Mouse (Mus musculus): Measurements from ENCODE around the gene Zap70. TPM values are rescaled to one million over a fixed set of nuclear protein-coding genes. Genes with fewer than 3 reads are reported as not detected.

Zap70 gene
- polyA plus RNA-seq, 1 experiment from 2014 or later: 2.4 TPM

DNA sequence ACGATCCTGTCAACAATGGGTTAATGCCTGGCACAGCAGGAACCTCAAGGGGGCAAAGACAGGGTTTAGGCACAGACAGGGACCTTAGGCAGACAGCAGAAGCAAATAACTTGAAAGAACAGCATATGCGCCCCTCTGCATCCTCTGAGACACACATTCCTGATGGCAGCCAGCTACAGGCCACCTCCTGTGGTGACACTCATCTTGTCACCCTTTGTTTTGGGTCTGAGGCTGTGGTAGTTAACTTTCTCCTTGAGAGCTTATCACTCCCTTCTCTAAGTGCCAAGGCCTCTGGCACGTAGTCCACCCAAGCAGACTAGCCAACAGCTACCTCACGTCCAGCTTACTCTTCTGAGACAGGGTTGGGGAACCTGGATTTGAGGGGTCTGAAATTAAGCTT lies 15.9 kb upstream of the Zap70 start:
- 31% methylated on average over 4 of the region's 4 CpGs for WGBS
- H3K27ac ChIP-seq (ENCODE audit: low read depth, low read length): no peak overlapping the region
- ATAC-seq: no peak

DNA sequence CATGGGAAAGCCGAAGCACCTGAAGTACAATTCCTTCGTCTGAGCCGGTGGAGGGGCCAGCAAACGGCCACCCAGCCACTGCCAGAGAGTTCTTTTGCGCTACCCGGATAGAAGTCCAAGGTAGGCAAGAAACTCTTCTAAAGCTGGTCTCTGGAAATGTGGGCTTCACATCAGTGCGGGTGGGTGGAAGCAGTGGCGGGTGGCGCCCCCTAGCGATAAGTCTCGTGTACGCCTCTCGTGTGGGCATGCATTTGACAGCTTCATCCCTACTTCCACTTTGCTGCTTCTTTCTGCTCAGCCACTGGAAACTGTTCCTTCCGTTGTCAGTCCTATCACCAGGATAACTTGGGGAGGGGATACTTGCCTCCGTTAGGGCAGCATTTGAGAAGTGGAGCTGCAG lies 15.1 kb upstream of the Zap70 start:
- Histone ChIP-seq H3K4me1 (ENCODE audit: control insufficient read depth, insufficient read depth, low read depth, low read length) (peaks cover 10% of the 10 kb centered on the region), H3K27ac (ENCODE audit: low read depth, low read length) (no peak overlapping the region), H3K9me3 (ENCODE audit: control insufficient read depth, low read length) (no peaks in the 10 kb centered on the region), H3K4me3 (ENCODE audit: low read length) (no peak overlapping the region), H3K27me3 (replicated peaks; ENCODE audit: control insufficient read depth, insufficient read depth, low read length) (no peaks in the 10 kb centered on the region), H3K36me3 (ENCODE audit: control insufficient read depth, insufficient read depth, low read length) (no peaks in the 10 kb centered on the region), H3K9ac (ENCODE audit: low read depth, low read length) (no peak overlapping the region), H3K4me2 (ENCODE audit: low read length) (no peak overlapping the region)
- WGBS: 43% methylated on average over 15 of the region's 15 CpGs
- ATAC-seq: no peak

More for the DNA sequence above, 15.9 kb upstream of the Zap70 start:
- Histone ChIP-seq H3K27me3 (replicated peaks; ENCODE audit: control insufficient read depth, insufficient read depth, low read length) (no peaks in the 10 kb centered on the region), H3K4me3 (ENCODE audit: low read length) (no peak overlapping the region), H3K4me1 (ENCODE audit: control insufficient read depth, insufficient read depth, low read depth, low read length) (peaks cover 10% of the 10 kb centered on the region), H3K36me3 (ENCODE audit: control insufficient read depth, insufficient read depth, low read length) (no peaks in the 10 kb centered on the region), H3K9me3 (ENCODE audit: control insufficient read depth, low read length) (no peaks in the 10 kb centered on the region), H3K9ac (ENCODE audit: low read depth, low read length) (no peak overlapping the region), H3K4me2 (ENCODE audit: low read length) (no peak overlapping the region)

DNA sequence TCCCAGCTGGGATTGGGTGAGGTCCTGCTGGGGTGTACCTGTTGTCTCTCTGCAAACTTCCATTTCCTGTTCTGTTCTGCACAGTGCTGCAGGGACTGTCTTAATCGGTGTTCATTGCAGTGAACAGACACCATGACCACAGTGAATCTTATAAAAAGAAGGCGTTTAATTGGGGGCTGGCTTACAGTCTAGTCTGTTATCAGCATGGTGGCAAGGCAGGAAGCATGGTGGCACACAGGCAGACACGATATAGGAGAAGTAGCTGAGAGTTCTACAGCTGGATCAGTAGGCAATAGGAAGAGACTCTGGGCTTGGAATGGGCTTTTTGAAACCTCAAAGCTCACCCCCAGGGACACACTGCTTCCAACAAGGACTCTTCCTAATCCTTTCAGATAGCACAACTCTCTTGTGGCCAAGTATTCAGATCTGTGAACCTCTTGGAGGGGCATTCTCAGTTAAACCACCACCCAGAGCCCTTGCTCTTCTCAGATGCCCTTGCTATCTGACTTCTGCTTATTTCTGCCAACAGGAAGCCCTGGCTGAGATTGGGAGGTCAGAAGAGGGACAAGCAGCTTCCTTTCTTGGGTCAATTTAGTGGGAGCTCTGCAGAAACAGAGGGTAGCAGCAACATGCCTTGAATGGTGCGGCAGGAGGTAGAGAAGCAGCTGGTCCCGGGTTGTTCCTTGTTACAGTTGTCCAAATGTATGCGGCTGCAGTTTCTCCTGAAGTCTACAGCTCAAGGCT lies 7.5 kb upstream of the Zap70 start:
- H3K27ac ChIP-seq (ENCODE audit: low read depth, low read length): no peak overlapping the region
- H3K9me3 ChIP-seq (ENCODE audit: control insufficient read depth, low read length): no peaks in the 10 kb centered on the region
- 81% methylated on average over 6 of the region's 6 CpGs for WGBS
- H3K27me3 ChIP-seq (replicated peaks; ENCODE audit: control insufficient read depth, insufficient read depth, low read length): no peaks in the 10 kb centered on the region
- no peak overlapping the region for H3K4me3 ChIP-seq (ENCODE audit: low read length)
- no peaks in the 10 kb centered on the region for H3K36me3 ChIP-seq (ENCODE audit: control insufficient read depth, insufficient read depth, low read length)
- no peak overlapping the region for H3K9ac ChIP-seq (ENCODE audit: low read depth, low read length)
- no peak overlapping the region for H3K4me2 ChIP-seq (ENCODE audit: low read length)
- H3K4me1 ChIP-seq (ENCODE audit: control insufficient read depth, insufficient read depth, low read depth, low read length): no peaks in the 10 kb centered on the region
- ATAC-seq: no peak

DNA sequence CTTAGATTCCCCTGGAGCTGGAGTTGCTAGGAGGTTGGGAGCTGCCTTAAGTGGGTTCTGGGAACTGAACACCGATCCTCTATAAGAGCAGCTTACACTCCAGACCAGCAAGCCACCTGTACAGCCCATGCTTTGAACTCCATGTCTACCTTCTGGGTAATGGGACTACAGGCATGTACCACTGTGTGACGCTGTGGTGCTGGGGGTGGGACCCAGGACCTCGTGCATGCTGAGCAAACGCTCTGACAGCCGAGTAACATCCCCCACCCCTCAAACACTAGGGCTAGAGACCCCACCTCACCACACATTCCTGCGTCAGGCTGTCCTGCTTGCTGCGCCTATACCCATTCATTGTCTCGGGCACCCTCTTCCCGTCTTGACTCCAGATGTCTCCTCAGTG lies 3.0 kb upstream of the Zap70 start:
- no peaks in the 10 kb centered on the region for H3K36me3 ChIP-seq (ENCODE audit: control insufficient read depth, insufficient read depth, low read length)
- H3K4me1 ChIP-seq (ENCODE audit: control insufficient read depth, insufficient read depth, low read depth, low read length): no peaks in the 10 kb centered on the region
- no peak overlapping the region for H3K27ac ChIP-seq (ENCODE audit: low read depth, low read length)
- no peaks in the 10 kb centered on the region for H3K27me3 ChIP-seq (replicated peaks; ENCODE audit: control insufficient read depth, insufficient read depth, low read length)
- ATAC-seq: no peak
- 92% methylated on average over 9 of the region's 9 CpGs for WGBS
- no peaks in the 10 kb centered on the region for H3K9me3 ChIP-seq (ENCODE audit: control insufficient read depth, low read length)
- no peak overlapping the region for H3K4me3 ChIP-seq (ENCODE audit: low read length)
- no peak overlapping the region for H3K9ac ChIP-seq (ENCODE audit: low read depth, low read length)
- no peak overlapping the region for H3K4me2 ChIP-seq (ENCODE audit: low read length)

DNA sequence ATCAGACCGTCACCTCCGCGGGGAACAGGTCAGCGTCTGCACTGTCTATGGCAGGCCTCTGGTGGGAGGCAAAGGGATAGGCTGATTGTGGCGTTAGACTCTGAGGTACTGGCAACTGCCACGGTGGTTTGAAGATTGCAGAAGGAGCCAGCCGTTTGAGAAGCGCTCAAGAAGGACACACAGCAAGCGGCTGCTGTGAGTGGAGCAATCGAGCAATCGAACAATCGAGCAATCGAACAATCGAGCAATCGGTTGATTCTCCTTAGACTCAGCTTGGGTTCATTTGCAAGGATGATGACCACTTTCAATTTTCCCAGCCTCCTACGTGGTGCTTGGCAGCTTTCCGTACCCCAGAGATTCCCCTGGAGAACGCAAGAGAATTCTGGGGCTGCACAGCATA lies 2.5 kb upstream of the Zap70 start:
- Histone ChIP-seq H3K9ac (ENCODE audit: low read depth, low read length) (no peak overlapping the region), H3K4me2 (ENCODE audit: low read length) (no peak overlapping the region), H3K4me1 (ENCODE audit: control insufficient read depth, insufficient read depth, low read depth, low read length) (no peaks in the 10 kb centered on the region), H3K36me3 (ENCODE audit: control insufficient read depth, insufficient read depth, low read length) (no peaks in the 10 kb centered on the region), H3K27me3 (replicated peaks; ENCODE audit: control insufficient read depth, insufficient read depth, low read length) (no peaks in the 10 kb centered on the region), H3K4me3 (ENCODE audit: low read length) (no peak overlapping the region), H3K27ac (ENCODE audit: low read depth, low read length) (no peak overlapping the region), H3K9me3 (ENCODE audit: control insufficient read depth, low read length) (no peaks in the 10 kb centered on the region)
- 89% methylated on average over 18 of the region's 18 CpGs for WGBS
- ATAC-seq: no peak

DNA sequence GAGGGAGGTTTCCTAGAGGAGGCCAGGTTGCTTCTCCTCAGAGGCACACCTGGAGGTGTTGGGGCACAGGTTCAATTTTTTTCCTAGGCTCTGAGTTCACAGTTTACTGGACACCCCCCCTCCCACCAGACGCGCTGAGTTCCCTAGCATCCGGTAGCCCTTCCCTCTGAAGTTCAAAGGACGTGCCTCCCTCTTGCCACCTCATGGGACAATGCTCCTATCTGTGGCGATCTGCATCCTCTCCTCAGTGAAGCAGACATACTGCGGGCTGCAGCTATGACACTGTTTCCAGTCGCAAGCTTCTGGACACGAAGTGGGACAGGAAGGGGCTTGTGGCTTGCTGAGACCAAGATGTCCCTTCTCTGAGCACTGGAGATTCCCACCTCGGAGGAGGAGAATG lies 1.2 kb upstream of the Zap70 start:
- H3K9me3 ChIP-seq (ENCODE audit: control insufficient read depth, low read length): no peaks in the 10 kb centered on the region
- 85% methylated on average over 9 of the region's 9 CpGs for WGBS
- ATAC-seq: no peak

DNA sequence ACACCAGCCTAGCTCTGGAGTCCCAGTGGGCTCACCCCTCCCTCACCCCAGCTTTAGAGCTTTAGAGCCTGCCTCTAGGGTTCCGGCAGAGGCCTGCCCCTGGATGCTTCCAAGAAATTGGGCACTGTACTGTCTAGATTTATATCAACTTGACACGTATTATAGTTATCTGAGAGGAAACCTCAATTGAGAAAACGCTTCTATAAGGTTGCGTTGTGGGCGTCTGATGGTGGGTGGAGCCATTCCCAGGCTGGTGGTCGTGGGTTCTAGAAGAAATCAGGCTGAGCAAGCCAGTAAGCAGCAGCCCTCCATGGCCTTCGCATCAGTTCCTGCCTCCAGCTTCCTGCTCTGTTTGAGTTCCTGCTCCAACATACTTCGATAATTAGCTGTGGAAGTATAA lies 537 bp upstream of the Zap70 start:
- no peak overlapping the region for H3K4me3 ChIP-seq (ENCODE audit: low read length)
- no peak overlapping the region for H3K4me2 ChIP-seq (ENCODE audit: low read length)
- H3K4me1 ChIP-seq (ENCODE audit: control insufficient read depth, insufficient read depth, low read depth, low read length): no peaks in the 10 kb centered on the region
- H3K27ac ChIP-seq (ENCODE audit: low read depth, low read length): no peak overlapping the region
- WGBS: 84% methylated on average over 8 of the region's 8 CpGs
- H3K36me3 ChIP-seq (ENCODE audit: control insufficient read depth, insufficient read depth, low read length): no peaks in the 10 kb centered on the region
- no peak overlapping the region for H3K9ac ChIP-seq (ENCODE audit: low read depth, low read length)
- no peaks in the 10 kb centered on the region for H3K9me3 ChIP-seq (ENCODE audit: control insufficient read depth, low read length)
- ATAC-seq: no peak
- no peaks in the 10 kb centered on the region for H3K27me3 ChIP-seq (replicated peaks; ENCODE audit: control insufficient read depth, insufficient read depth, low read length)

More for the DNA sequence above, 1.2 kb upstream of the Zap70 start:
- H3K9ac ChIP-seq (ENCODE audit: low read depth, low read length): no peak overlapping the region
- no peak overlapping the region for H3K4me3 ChIP-seq (ENCODE audit: low read length)
- H3K4me1 ChIP-seq (ENCODE audit: control insufficient read depth, insufficient read depth, low read depth, low read length): no peaks in the 10 kb centered on the region
- H3K4me2 ChIP-seq (ENCODE audit: low read length): no peak overlapping the region
- H3K27ac ChIP-seq (ENCODE audit: low read depth, low read length): no peak overlapping the region
- no peaks in the 10 kb centered on the region for H3K27me3 ChIP-seq (replicated peaks; ENCODE audit: control insufficient read depth, insufficient read depth, low read length)
- H3K36me3 ChIP-seq (ENCODE audit: control insufficient read depth, insufficient read depth, low read length): no peaks in the 10 kb centered on the region

DNA sequence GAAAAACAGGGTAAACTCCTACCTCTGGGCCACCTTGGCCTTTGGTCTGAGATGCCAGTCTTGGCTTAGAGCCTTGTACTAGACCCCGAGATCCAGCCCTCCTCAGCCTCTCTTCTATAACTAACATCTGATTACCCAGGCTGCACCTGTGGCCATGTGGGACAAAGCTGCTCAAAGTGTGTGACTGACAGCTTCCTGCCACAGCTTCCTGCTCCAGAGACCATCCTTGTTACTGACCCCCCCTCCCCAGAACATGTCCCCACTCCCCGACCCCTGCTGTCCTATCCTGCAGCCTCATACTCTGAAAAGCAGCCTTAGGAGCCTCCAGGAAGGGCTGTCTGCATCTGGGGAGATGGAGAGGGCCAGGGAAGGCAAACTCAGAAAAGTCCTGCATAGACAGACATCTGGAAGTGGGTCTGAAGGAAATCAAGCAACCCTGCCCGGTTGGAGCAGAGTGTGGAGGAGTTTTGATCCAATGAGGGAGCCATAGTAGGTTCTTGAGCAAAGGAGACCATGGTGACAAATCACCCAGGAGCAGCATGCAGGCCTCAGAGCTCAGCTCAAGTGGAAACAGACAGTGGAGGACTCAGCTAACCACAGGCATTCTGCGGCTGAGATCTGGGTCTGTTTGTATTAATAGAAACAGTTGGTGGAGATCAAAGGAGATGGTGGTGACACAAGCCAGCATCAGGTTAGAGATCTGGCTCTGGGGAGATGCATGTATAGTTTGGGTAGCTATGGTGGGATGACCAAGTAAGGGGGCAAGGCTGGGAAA lies 5.0 kb downstream of the Zap70 start:
- ATAC-seq: no peak
- Histone ChIP-seq H3K9me3 (ENCODE audit: control insufficient read depth, low read length) (no peaks in the 10 kb centered on the region), H3K27me3 (replicated peaks; ENCODE audit: control insufficient read depth, insufficient read depth, low read length) (no peaks in the 10 kb centered on the region), H3K27ac (ENCODE audit: low read depth, low read length) (no peak overlapping the region), H3K9ac (ENCODE audit: low read depth, low read length) (no peak overlapping the region), H3K36me3 (ENCODE audit: control insufficient read depth, insufficient read depth, low read length) (no peaks in the 10 kb centered on the region), H3K4me2 (ENCODE audit: low read length) (no peak overlapping the region), H3K4me3 (ENCODE audit: low read length) (no peak overlapping the region), H3K4me1 (ENCODE audit: control insufficient read depth, insufficient read depth, low read depth, low read length) (no peaks in the 10 kb centered on the region)
- 74% methylated on average over 4 of the region's 4 CpGs for WGBS

DNA sequence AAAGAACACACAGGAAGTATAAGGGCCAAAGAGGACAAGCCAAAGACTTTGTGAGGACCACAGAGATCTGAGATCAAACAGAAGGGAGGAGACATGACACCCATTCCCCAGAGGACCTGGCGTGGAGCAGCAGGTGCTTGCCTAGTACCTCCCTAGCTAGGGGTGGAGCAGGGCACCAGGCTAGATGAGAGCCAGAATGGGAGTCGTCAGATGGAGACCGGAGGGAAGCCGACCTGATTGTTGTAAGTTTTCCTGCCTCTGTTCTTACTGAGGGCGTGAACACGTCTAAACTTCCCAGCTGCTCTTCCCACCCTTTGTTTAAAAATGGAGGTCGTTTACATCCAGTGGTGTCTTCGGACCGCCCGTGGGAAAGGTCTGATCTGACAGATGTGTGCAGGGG lies 5.7 kb downstream of the Zap70 start:
- no peaks in the 10 kb centered on the region for H3K36me3 ChIP-seq (ENCODE audit: control insufficient read depth, insufficient read depth, low read length)
- no peaks in the 10 kb centered on the region for H3K4me1 ChIP-seq (ENCODE audit: control insufficient read depth, insufficient read depth, low read depth, low read length)
- no peaks in the 10 kb centered on the region for H3K27me3 ChIP-seq (replicated peaks; ENCODE audit: control insufficient read depth, insufficient read depth, low read length)
- WGBS: 56% methylated on average over 10 of the region's 10 CpGs
- no peak overlapping the region for H3K4me2 ChIP-seq (ENCODE audit: low read length)
- H3K9ac ChIP-seq (ENCODE audit: low read depth, low read length): no peak overlapping the region
- ATAC-seq: no peak
- H3K9me3 ChIP-seq (ENCODE audit: control insufficient read depth, low read length): no peaks in the 10 kb centered on the region
- H3K27ac ChIP-seq (ENCODE audit: low read depth, low read length): no peak overlapping the region
- no peak overlapping the region for H3K4me3 ChIP-seq (ENCODE audit: low read length)
